Mouse (Mus musculus) granulocyte monocyte progenitor cell, adult 5-6 weeks (primary cell): Measurements from ENCODE around the gene Rtn2. TPM values are rescaled to one million over a fixed set of nuclear protein-coding genes. Genes with fewer than 3 reads are reported as not detected.

Experiments
- ATAC-seq: replicated peaks from 2 replicates; pipeline ENCODE4 v1.8.0; 2016; ENCODE audit warnings: mild to moderate bottlenecking, moderate TSS enrichment, inconsistent platforms; ENCODE audit not compliant: poor library complexity, severe bottlenecking
- total RNA-seq, 2 experiments: library from RNA; stranded (forward) in 1 of 2; stranded (reverse) in 1 of 2; fragments of 200-712, 200-1000 nt in 1 of 2; fragments of >200 nt in 1 of 2; fragmentation: Nextera tagmentation in 1 of 2; gene quantifications; 2 replicates each; pipeline ENCODE4 v1.2.3; 2014 to 2017

Gene Rtn2
- total RNA-seq, 2 experiments from 2014 or later, result not detected

GRCm38 (mm10) chr7:19299194-19299593 lies 16.8 kb downstream of the Rtn2 start:
- 0 out of 2 replicates have a peak, but pooled peaks have one; percentile 10 for ATAC-seq

GRCm38 (mm10) chr7:19300501-19301421 lies 18.3 kb downstream of the Rtn2 start:
- peak; percentile 39 for ATAC-seq

- no peak for ATAC-seq
Observed at GRCm38 (mm10) chr7:19301461-19302263, 19.2 kb downstream of the Rtn2 start.

GRCm38 (mm10) chr7:19302264-19303045 lies 20.0 kb downstream of the Rtn2 start:
- no peak for ATAC-seq

- ATAC-seq, result no peak
Observed at GRCm38 (mm10) chr7:19303046-19303305, 20.6 kb downstream of the Rtn2 start.

GRCm38 (mm10) chr7:19303770-19304169 lies 21.3 kb downstream of the Rtn2 start:
- ATAC-seq, result peak; percentile 12; the same call in 1 of the 2 replicates

- ATAC-seq, result no peak
Observed at GRCm38 (mm10) chr7:19304501-19305412, 22.3 kb downstream of the Rtn2 start.

- ATAC-seq, result no peak
Observed at GRCm38 (mm10) chr7:19305413-19305735, 22.9 kb downstream of the Rtn2 start.

- no peak for ATAC-seq
Observed at GRCm38 (mm10) chr7:19305796-19306765, 23.7 kb downstream of the Rtn2 start.

- ATAC-seq, result no peak
Observed at GRCm38 (mm10) chr7:19306819-19307738, 24.7 kb downstream of the Rtn2 start.

- ATAC-seq, result peak; percentile 5
Observed at GRCm38 (mm10) chr7:19307739-19308453, 25.5 kb downstream of the Rtn2 start.

- ATAC-seq, result peak; percentile 48
Observed at GRCm38 (mm10) chr7:19308454-19309277, 26.2 kb downstream of the Rtn2 start.

- ATAC-seq, result 0 out of 2 replicates have a peak, but pooled peaks have one; percentile 1
Observed at GRCm38 (mm10) chr7:19309278-19309883, 27.0 kb downstream of the Rtn2 start.

- peak; percentile 49 for ATAC-seq
Observed at GRCm38 (mm10) chr7:19309884-19310641, 27.6 kb downstream of the Rtn2 start, which contains the start of gene Fosb. Gene Fosb, minus strand, starts transcription at chr7:19310051.

- ATAC-seq, result no peak
Observed at GRCm38 (mm10) chr7:19311991-19312390, 29.6 kb downstream of the Rtn2 start.
